Mouse (Mus musculus): Measurements from ENCODE around the gene Cd248. TPM values are rescaled to one million over a fixed set of nuclear protein-coding genes. Genes with fewer than 3 reads are reported as not detected.

Gene Cd248
- total RNA-seq, 2 experiments from 2014 or later: 108 to 113 TPM

- no peak for DNase-seq (ENCODE audit: low spot score in 2 of 2)
Measured at GRCm38 (mm10) chr19:5051515-5051914, 16.4 kb upstream of the Cd248 start.

- DNase-seq (ENCODE audit: low spot score in 2 of 2): no peak
Measured at GRCm38 (mm10) chr19:5052166-5052822, 15.6 kb upstream of the Cd248 start.

- no peak for DNase-seq (ENCODE audit: low spot score in 2 of 2)
Measured at GRCm38 (mm10) chr19:5052853-5053252, 15.0 kb upstream of the Cd248 start.

- DNase-seq (ENCODE audit: low spot score in 2 of 2): peak in 1 of 2 experiments; percentile 67
Measured at GRCm38 (mm10) chr19:5053909-5054308, 14.0 kb upstream of the Cd248 start.

GRCm38 (mm10) chr19:5056251-5056650 lies 11.6 kb upstream of the Cd248 start:
- DNase-seq (ENCODE audit: low spot score in 2 of 2): no peak

- DNase-seq (ENCODE audit: low spot score in 2 of 2): no peak
Measured at GRCm38 (mm10) chr19:5057876-5058775, 9.8 kb upstream of the Cd248 start.

GRCm38 (mm10) chr19:5058801-5059771 lies 8.8 kb upstream of the Cd248 start:
- DNase-seq (ENCODE audit: low spot score in 2 of 2): no peak

- DNase-seq (ENCODE audit: low spot score in 2 of 2): no peak
Measured at GRCm38 (mm10) chr19:5060365-5061330, 7.2 kb upstream of the Cd248 start.

GRCm38 (mm10) chr19:5062041-5062440 lies 5.8 kb upstream of the Cd248 start:
- no peak for DNase-seq (ENCODE audit: low spot score in 2 of 2)

- no peak for DNase-seq (ENCODE audit: low spot score in 2 of 2)
Measured at GRCm38 (mm10) chr19:5062446-5062845, 5.4 kb upstream of the Cd248 start.

GRCm38 (mm10) chr19:5065104-5065503 lies 2.8 kb upstream of the Cd248 start:
- DNase-seq (ENCODE audit: low spot score in 2 of 2): peak in 1 of 2 experiments; percentile 68

- no peak for DNase-seq (ENCODE audit: low spot score in 2 of 2)
Measured at GRCm38 (mm10) chr19:5067040-5067799, 658 bp upstream of the Cd248 start.

GRCm38 (mm10) chr19:5068570-5069234 lies 824 bp downstream of the Cd248 start:
- no peak for DNase-seq (ENCODE audit: low spot score in 2 of 2)

- DNase-seq (ENCODE audit: low spot score in 2 of 2): no peak
Measured at GRCm38 (mm10) chr19:5069486-5069885, 1.6 kb downstream of the Cd248 start.

- no peak for DNase-seq (ENCODE audit: low spot score in 2 of 2)
Measured at GRCm38 (mm10) chr19:5069978-5070377, 2.1 kb downstream of the Cd248 start.

GRCm38 (mm10) chr19:5071077-5071476 lies 3.2 kb downstream of the Cd248 start:
- DNase-seq (ENCODE audit: low spot score in 2 of 2): no peak

GRCm38 (mm10) chr19:5071545-5072369 lies 3.9 kb downstream of the Cd248 start:
- DNase-seq (ENCODE audit: low spot score in 2 of 2): peak; percentile 49 to 75

All from gastrocnemius, postnatal 4 days (tissue).